Comparison of ENCODE assay signal across 15 mouse cellular contexts in the genomic region with DNA sequence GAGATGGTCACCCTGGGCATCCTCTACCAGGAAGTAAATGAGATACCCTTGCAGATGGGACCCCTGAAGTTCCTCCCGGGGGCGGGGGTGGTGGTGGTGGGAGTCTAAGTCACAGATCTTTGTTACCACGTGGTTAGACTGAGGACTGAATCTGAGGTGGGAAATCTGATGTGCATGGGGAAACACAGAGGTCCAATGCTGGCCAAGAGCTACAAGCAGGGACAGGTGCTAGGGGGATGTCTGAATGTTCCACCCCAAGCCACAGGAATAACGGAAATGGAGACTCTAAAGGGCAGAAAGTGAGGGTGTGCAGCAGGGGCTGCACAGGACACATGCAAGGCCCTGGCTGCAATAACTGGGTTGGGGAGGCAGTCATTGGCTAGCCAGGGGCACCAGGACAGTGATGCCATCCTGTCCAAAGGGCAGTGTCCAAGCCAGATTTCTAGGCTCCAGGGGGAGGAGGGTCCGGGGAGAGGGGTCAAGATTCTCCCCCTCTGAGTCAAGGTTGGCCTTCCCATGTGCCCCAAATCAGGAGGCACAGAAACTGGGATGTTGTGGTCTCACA. TPM values are rescaled to one million over a fixed set of nuclear protein-coding genes. Genes with fewer than 3 reads are reported as not detected.
DNase-seq lines count a peak whose midpoint lies in the region; ATAC-seq and TF ChIP-seq lines count a peak whose summit lies in the region.
"Had no signal": no experiment of that assay in that cellular context is flagged by ENCODE, and none has a peak within 500 bp of the region (broad histone marks: within the 10 kb centered on the region; RNA-seq: fewer than 3 reads in every experiment).

No protein-coding gene starts in this region.

- no peaks in the 10 kb centered on the region for H3K9me3 ChIP-seq in erythroblast, embryonic 14.5 days (ENCODE audit: control insufficient read depth, low read length)
- H3K9me3 ChIP-seq in hindbrain, embryonic 13.5 days = no peaks in the 10 kb centered on the region
- no peaks in the 10 kb centered on the region for H3K9me3 ChIP-seq in hindbrain, postnatal 0 days (ENCODE audit: low read length)
- no peaks in the 10 kb centered on the region for H3K9me3 ChIP-seq in embryonic facial prominence, embryonic 12.5 days
- no peaks in the 10 kb centered on the region for H3K9me3 ChIP-seq in liver, embryonic 12.5 days (replicated peaks)
- H3K9me3 ChIP-seq in forebrain, postnatal 0 days (ENCODE audit: low read length) = no peaks in the 10 kb centered on the region
- H3K9me3 ChIP-seq: midbrain, embryonic 12.5 days had no signal

- H3K27ac ChIP-seq in hindbrain, embryonic 13.5 days = no peak overlapping the region
- H3K27ac ChIP-seq in hindbrain, postnatal 0 days = no peak overlapping the region
- H3K27ac ChIP-seq in embryonic facial prominence, embryonic 12.5 days = peak overlapping the region; percentile 83
- no peak overlapping the region for H3K27ac ChIP-seq in liver, embryonic 12.5 days
- no peak overlapping the region for H3K27ac ChIP-seq in forebrain, postnatal 0 days (ENCODE audit: low read depth, low read length)
- H3K27ac ChIP-seq: midbrain, embryonic 12.5 days had no signal

- H3K36me3 ChIP-seq in erythroblast, embryonic 14.5 days (ENCODE audit: control insufficient read depth) = no peaks in the 10 kb centered on the region; the same call in 1 of the 2 replicates
- no peaks in the 10 kb centered on the region for H3K36me3 ChIP-seq in hindbrain, embryonic 13.5 days
- no peaks in the 10 kb centered on the region for H3K36me3 ChIP-seq in hindbrain, postnatal 0 days (ENCODE audit: insufficient read depth, low read length)
- H3K36me3 ChIP-seq in embryonic facial prominence, embryonic 12.5 days = peaks cover 16% of the 10 kb centered on the region
- peaks cover 7% of the 10 kb centered on the region; the same call in 1 of the 2 replicates for H3K36me3 ChIP-seq in liver, embryonic 12.5 days
- no peaks in the 10 kb centered on the region for H3K36me3 ChIP-seq in forebrain, postnatal 0 days (ENCODE audit: insufficient read depth)
- H3K36me3 ChIP-seq: midbrain, embryonic 12.5 days had no signal

- H3K9ac ChIP-seq in hindbrain, embryonic 13.5 days = peak overlapping the region; percentile 19; the same call in 1 of the 2 replicates
- H3K9ac ChIP-seq in hindbrain, postnatal 0 days (replicated peaks; ENCODE audit: low read length) = no peak overlapping the region
- H3K9ac ChIP-seq in embryonic facial prominence, embryonic 12.5 days = no peak overlapping the region
- H3K9ac ChIP-seq in liver, embryonic 12.5 days = peak overlapping the region; percentile 54; the same call in 1 of the 2 replicates
- no peak overlapping the region for H3K9ac ChIP-seq in forebrain, postnatal 0 days
- H3K9ac ChIP-seq: midbrain, embryonic 12.5 days had no signal

- ATAC-seq in erythroblast, adult 5-6 weeks (replicated peaks; ENCODE audit: low FRiP score, poor library complexity, severe bottlenecking) = no peak
- ATAC-seq in hindbrain, embryonic 13.5 days (ENCODE audit: low FRiP score) = no peak
- ATAC-seq in hindbrain, postnatal 0 days = no peak
- ATAC-seq in embryonic facial prominence, embryonic 12.5 days (ENCODE audit: insufficient number of reproducible peaks, insufficient read depth, low FRiP score, low TSS enrichment) = 0 out of 2 replicates have a peak, but pooled peaks have one; percentile 18
- ATAC-seq in liver, embryonic 12.5 days = no peak
- no peak for ATAC-seq in CD4-positive, CD25-positive, alpha-beta regulatory T cell, adult 4 months
- no peak for ATAC-seq in forebrain, postnatal 0 days

- no peak for DNase-seq in hindbrain, postnatal 0 days (ENCODE audit: low spot score)
- DNase-seq in forebrain, postnatal 0 days = no peak
- DNase-seq: cerebellum, adult 2 months; kidney, adult 9 months; right cerebral cortex, postnatal 14 days had no signal

- H3K27me3 ChIP-seq in erythroblast, embryonic 14.5 days (ENCODE audit: control insufficient read depth) = peaks cover 5% of the 10 kb centered on the region; the same call in 1 of the 2 replicates
- H3K27me3 ChIP-seq in hindbrain, embryonic 13.5 days = no peaks in the 10 kb centered on the region
- no peaks in the 10 kb centered on the region for H3K27me3 ChIP-seq in hindbrain, postnatal 0 days (ENCODE audit: insufficient read depth, low read length)
- no peaks in the 10 kb centered on the region for H3K27me3 ChIP-seq in embryonic facial prominence, embryonic 12.5 days
- peaks cover 7% of the 10 kb centered on the region; the same call in 1 of the 2 replicates for H3K27me3 ChIP-seq in liver, embryonic 12.5 days (replicated peaks)
- no peaks in the 10 kb centered on the region for H3K27me3 ChIP-seq in forebrain, postnatal 0 days (ENCODE audit: insufficient read depth, low read length)
- H3K27me3 ChIP-seq: midbrain, embryonic 12.5 days had no signal

- peak overlapping the region; percentile 13 for H3K4me3 ChIP-seq in erythroblast, embryonic 14.5 days (replicated peaks)
- no peak overlapping the region for H3K4me3 ChIP-seq in hindbrain, embryonic 13.5 days
- H3K4me3 ChIP-seq in hindbrain, postnatal 0 days (ENCODE audit: low read length) = no peak overlapping the region
- peak overlapping the region; percentile 64 for H3K4me3 ChIP-seq in embryonic facial prominence, embryonic 12.5 days
- H3K4me3 ChIP-seq in liver, embryonic 12.5 days = peak overlapping the region; percentile 47
- H3K4me3 ChIP-seq in forebrain, postnatal 0 days (ENCODE audit: low read depth, low read length) = no peak overlapping the region
- H3K4me3 ChIP-seq: midbrain, embryonic 12.5 days had no signal

- peak overlapping the region; percentile 27; the same call in 1 of the 2 replicates for H3K4me2 ChIP-seq in hindbrain, embryonic 13.5 days
- H3K4me2 ChIP-seq in hindbrain, postnatal 0 days (ENCODE audit: low read depth, low read length) = no peak overlapping the region
- peak overlapping the region; percentile 83 for H3K4me2 ChIP-seq in embryonic facial prominence, embryonic 12.5 days (replicated peaks)
- peak overlapping the region; percentile 50 for H3K4me2 ChIP-seq in liver, embryonic 12.5 days
- no peak overlapping the region for H3K4me2 ChIP-seq in forebrain, postnatal 0 days (ENCODE audit: low read depth)

- no peaks in the 10 kb centered on the region for H3K4me1 ChIP-seq in erythroblast, embryonic 14.5 days (ENCODE audit: control insufficient read depth)
- H3K4me1 ChIP-seq in hindbrain, embryonic 13.5 days (replicated peaks) = peaks cover 10% of the 10 kb centered on the region; the same call in 1 of the 2 replicates
- H3K4me1 ChIP-seq in hindbrain, postnatal 0 days (ENCODE audit: insufficient read depth, low read length) = no peaks in the 10 kb centered on the region
- peaks cover 28% of the 10 kb centered on the region for H3K4me1 ChIP-seq in embryonic facial prominence, embryonic 12.5 days
- 0 out of 2 replicates have a peak, but pooled peaks cover 4% of the 10 kb centered on the region for H3K4me1 ChIP-seq in liver, embryonic 12.5 days
- no peaks in the 10 kb centered on the region for H3K4me1 ChIP-seq in forebrain, postnatal 0 days (ENCODE audit: insufficient read depth)

- WGBS in hindbrain, embryonic 13.5 days = 66% methylated on average over 5 of the region's 5 CpGs
- 80% methylated on average over 5 of the region's 5 CpGs for WGBS in hindbrain, postnatal 0 days
- WGBS in embryonic facial prominence, embryonic 12.5 days = 31% methylated on average over 5 of the region's 5 CpGs
- WGBS in liver, embryonic 12.5 days (ENCODE audit: insufficient replicate concordance) = 52% methylated on average over 5 of the region's 5 CpGs
- WGBS in forebrain, postnatal 0 days = 66% methylated on average over 5 of the region's 5 CpGs

- TF ChIP-seq CTCF in hindbrain, postnatal 0 days (IDR thresholded peaks at IDR 0.05; ENCODE audit: low read depth) = no peak
- TF ChIP-seq CTCF in forebrain, postnatal 0 days (IDR thresholded peaks at IDR 0.05; ENCODE audit: low read depth) = no peak

RNA-seq across cellular contexts. Expression of gene Serpinf1, which starts 1.6 kb away (rescaled TPM):
- polyA plus RNA-seq in erythroblast, embryonic 14.5 days (2012) = 0.18 and 0.25 TPM in 2 replicates
- 3.8 and 10.4 TPM in 2 replicates for total RNA-seq in erythroblast, adult 5-6 weeks (2015; ENCODE audit: low replicate concordance)
- 3.7 and 4.9 TPM in 2 replicates for total RNA-seq in erythroblast, adult 5-6 weeks (2017; ENCODE audit: low replicate concordance)
- 55.4 and 63.1 TPM in 2 replicates for polyA plus RNA-seq in hindbrain, embryonic 13.5 days (2015; fragmentation: Nextera tagmentation; extraction: Ambion mirVana)
- 56.6 and 57.6 TPM in 2 replicates for total RNA-seq in hindbrain, postnatal 0 days (2014; rRNA removed)
- polyA plus RNA-seq in hindbrain, postnatal 0 days (2015; fragmentation: Nextera tagmentation; extraction: Ambion mirVana) = 41.5 and 47.1 TPM in 2 replicates
- polyA plus RNA-seq in embryonic facial prominence, embryonic 12.5 days (2016; fragmentation: Nextera tagmentation; extraction: Ambion mirVana) = 224 and 237 TPM in 2 replicates
- 158 and 172 TPM in 2 replicates for polyA plus RNA-seq in liver, embryonic 12.5 days (2016; fragmentation: Nextera tagmentation; extraction: Ambion mirVana)
- polyA plus RNA-seq in CD4-positive, CD25-positive, alpha-beta regulatory T cell, adult 4 months (2017; shearing (Covaris generic)) = 1 to 10 TPM; 3.4 to 6.9 TPM
- 43.0 and 53.3 TPM in 2 replicates for total RNA-seq in forebrain, postnatal 0 days (2014; rRNA removed)
- polyA plus RNA-seq in forebrain, postnatal 0 days (2015; fragmentation: Nextera tagmentation; extraction: Ambion mirVana) = 44.6 and 57.7 TPM in 2 replicates
- total RNA-seq: neutrophil, adult 5-6 weeks had no signal

RNA-seq across cellular contexts. Expression of gene Serpinf2, which starts 18.5 kb away (rescaled TPM):
- 0.36 and 0.42 TPM in 2 replicates for polyA plus RNA-seq in erythroblast, embryonic 14.5 days (2012)
- total RNA-seq in erythroblast, adult 5-6 weeks (2015; ENCODE audit: low replicate concordance) = 4.6 TPM in 1 of 2 replicates, not detected in the other
- total RNA-seq in erythroblast, adult 5-6 weeks (2017; ENCODE audit: low replicate concordance) = 0.70 and 0.94 TPM in 2 replicates
- polyA plus RNA-seq in hindbrain, embryonic 13.5 days (2015; fragmentation: Nextera tagmentation; extraction: Ambion mirVana) = 0.12 TPM in 1 of 2 replicates, not detected in the other
- 0.05 TPM in 1 of 2 replicates, not detected in the other for total RNA-seq in hindbrain, postnatal 0 days (2014; rRNA removed)
- not detected in 2 replicates for polyA plus RNA-seq in hindbrain, postnatal 0 days (2015; fragmentation: Nextera tagmentation; extraction: Ambion mirVana)
- 0.08 and 0.14 TPM in 2 replicates for polyA plus RNA-seq in embryonic facial prominence, embryonic 12.5 days (2016; fragmentation: Nextera tagmentation; extraction: Ambion mirVana)
- polyA plus RNA-seq in liver, embryonic 12.5 days (2016; fragmentation: Nextera tagmentation; extraction: Ambion mirVana) = 351 and 375 TPM in 2 replicates
- under 1 TPM in 1 of 2 experiments, not detected in 1; 0.32 TPM for polyA plus RNA-seq in CD4-positive, CD25-positive, alpha-beta regulatory T cell, adult 4 months (2017; shearing (Covaris generic))
- total RNA-seq in forebrain, postnatal 0 days (2014; rRNA removed) = 0.24 TPM in 1 of 2 replicates, not detected in the other
- polyA plus RNA-seq in forebrain, postnatal 0 days (2015; fragmentation: Nextera tagmentation; extraction: Ambion mirVana) = not detected in 2 replicates
- polyA plus RNA-seq: heart, embryonic 14.5 days; midbrain, embryonic 12.5 days; thymus, postnatal 0 days had no signal

RNA-seq across cellular contexts. Expression of gene Wdr81, which starts 33.6 kb away (rescaled TPM):
- polyA plus RNA-seq in erythroblast, embryonic 14.5 days (2012) = 11.2 and 11.7 TPM in 2 replicates
- 22.6 and 24.8 TPM in 2 replicates for total RNA-seq in erythroblast, adult 5-6 weeks (2015; ENCODE audit: low replicate concordance)
- total RNA-seq in erythroblast, adult 5-6 weeks (2017; ENCODE audit: low replicate concordance) = 27.3 and 28.2 TPM in 2 replicates
- polyA plus RNA-seq in hindbrain, embryonic 13.5 days (2015; fragmentation: Nextera tagmentation; extraction: Ambion mirVana) = 6.2 and 7.1 TPM in 2 replicates
- 19.4 and 20.4 TPM in 2 replicates for total RNA-seq in hindbrain, postnatal 0 days (2014; rRNA removed)
- polyA plus RNA-seq in hindbrain, postnatal 0 days (2015; fragmentation: Nextera tagmentation; extraction: Ambion mirVana) = 3.9 and 4.1 TPM in 2 replicates
- 7.0 and 7.1 TPM in 2 replicates for polyA plus RNA-seq in embryonic facial prominence, embryonic 12.5 days (2016; fragmentation: Nextera tagmentation; extraction: Ambion mirVana)
- polyA plus RNA-seq in liver, embryonic 12.5 days (2016; fragmentation: Nextera tagmentation; extraction: Ambion mirVana) = 24.8 and 25.0 TPM in 2 replicates
- 1 to 10 TPM; 6.3 to 9.9 TPM for polyA plus RNA-seq in CD4-positive, CD25-positive, alpha-beta regulatory T cell, adult 4 months (2017; shearing (Covaris generic))
- 15.8 and 15.9 TPM in 2 replicates for total RNA-seq in forebrain, postnatal 0 days (2014; rRNA removed)
- 4.2 and 4.9 TPM in 2 replicates for polyA plus RNA-seq in forebrain, postnatal 0 days (2015; fragmentation: Nextera tagmentation; extraction: Ambion mirVana)

RNA-seq across cellular contexts. Expression of gene Tlcd2, which starts 40.6 kb away (rescaled TPM):
- polyA plus RNA-seq in erythroblast, embryonic 14.5 days (2012) = 0.15 and 0.41 TPM in 2 replicates
- 1.5 and 3.7 TPM in 2 replicates for total RNA-seq in erythroblast, adult 5-6 weeks (2015; ENCODE audit: low replicate concordance)
- total RNA-seq in erythroblast, adult 5-6 weeks (2017; ENCODE audit: low replicate concordance) = 1.3 and 5.5 TPM in 2 replicates
- polyA plus RNA-seq in hindbrain, embryonic 13.5 days (2015; fragmentation: Nextera tagmentation; extraction: Ambion mirVana) = 2.7 and 3.4 TPM in 2 replicates
- total RNA-seq in hindbrain, postnatal 0 days (2014; rRNA removed) = 1.0 and 3.4 TPM in 2 replicates
- polyA plus RNA-seq in hindbrain, postnatal 0 days (2015; fragmentation: Nextera tagmentation; extraction: Ambion mirVana) = 1.5 and 1.6 TPM in 2 replicates
- polyA plus RNA-seq in embryonic facial prominence, embryonic 12.5 days (2016; fragmentation: Nextera tagmentation; extraction: Ambion mirVana) = 26.6 and 28.7 TPM in 2 replicates
- polyA plus RNA-seq in liver, embryonic 12.5 days (2016; fragmentation: Nextera tagmentation; extraction: Ambion mirVana) = 19.6 and 21.4 TPM in 2 replicates
- 1 to 10 TPM; 8.8 to 9.0 TPM for polyA plus RNA-seq in CD4-positive, CD25-positive, alpha-beta regulatory T cell, adult 4 months (2017; shearing (Covaris generic))
- total RNA-seq in forebrain, postnatal 0 days (2014; rRNA removed) = 0.31 and 1.4 TPM in 2 replicates
- polyA plus RNA-seq in forebrain, postnatal 0 days (2015; fragmentation: Nextera tagmentation; extraction: Ambion mirVana) = 0.79 and 1.2 TPM in 2 replicates

Comparison
In these comparisons a context has a peak if more than half of its experiments do, and no peak if none do; other contexts are left out.
1. H3K4me2 ChIP-seq: peak in hindbrain, embryonic 13.5 days (single experiment), embryonic facial prominence, embryonic 12.5 days (single experiment) and liver, embryonic 12.5 days (single experiment); none in hindbrain, postnatal 0 days (single experiment) and forebrain, postnatal 0 days (single experiment).
2. H3K9ac ChIP-seq: peak in hindbrain, embryonic 13.5 days (single experiment) and liver, embryonic 12.5 days (single experiment); none in hindbrain, postnatal 0 days (single experiment), embryonic facial prominence, embryonic 12.5 days (single experiment) and forebrain, postnatal 0 days (single experiment).
3. H3K4me3 ChIP-seq: peak in erythroblast, embryonic 14.5 days (single experiment), embryonic facial prominence, embryonic 12.5 days (single experiment) and liver, embryonic 12.5 days (single experiment); none in hindbrain, embryonic 13.5 days (single experiment), hindbrain, postnatal 0 days (single experiment) and forebrain, postnatal 0 days (single experiment).
4. RNA of gene Serpinf2, which starts 18.5 kb away (polyA plus RNA-seq): 351 to 375 TPM in liver, embryonic 12.5 days; 0.36 to 0.42 TPM in erythroblast, embryonic 14.5 days, 0.32 TPM in CD4-positive, CD25-positive, alpha-beta regulatory T cell, adult 4 months, 0.08 to 0.14 TPM in embryonic facial prominence, embryonic 12.5 days, 0.12 TPM in hindbrain, embryonic 13.5 days, not detected in hindbrain, postnatal 0 days and not detected in forebrain, postnatal 0 days; every median in the first group is over 100 times any median in the second.